Comparison of ENCODE assay signal across 10 mouse cellular contexts in the genomic region with DNA sequence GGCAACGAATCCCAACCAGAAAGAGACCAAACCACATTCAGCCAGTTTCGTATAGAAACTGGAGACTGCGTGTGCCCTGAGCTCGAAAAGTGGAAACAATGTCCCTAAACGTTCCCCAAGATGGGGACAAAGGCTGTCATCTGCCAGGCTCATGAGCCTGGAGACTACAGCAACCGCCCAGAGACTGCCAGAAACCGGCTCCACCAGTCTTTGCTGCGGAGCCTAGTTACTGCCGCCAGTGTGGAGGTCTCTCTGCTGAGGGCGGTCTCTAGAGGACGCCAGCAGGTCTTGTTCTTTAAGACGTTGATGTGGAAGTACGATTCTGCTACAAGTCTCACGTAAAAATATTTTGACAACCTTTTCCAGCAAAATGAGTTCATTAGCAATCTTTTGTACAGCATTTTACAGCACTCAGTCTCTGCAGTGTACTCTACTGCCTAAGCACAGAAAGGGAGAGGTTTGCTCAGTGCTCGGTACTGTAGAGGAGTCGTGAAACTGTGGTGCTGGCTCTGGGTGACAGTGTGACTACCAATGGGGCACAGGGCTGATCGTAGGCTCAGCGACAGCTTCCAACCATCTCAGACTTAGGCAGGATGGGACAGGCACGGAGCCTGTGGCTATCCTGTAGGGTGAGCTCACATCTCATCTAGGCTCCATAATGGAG. TPM values are rescaled to one million over a fixed set of nuclear protein-coding genes. Genes with fewer than 3 reads are reported as not detected.
A peak's percentile ranks its signal among the peaks of the same experiment; 100 is the strongest.
DNase-seq lines count a peak whose midpoint lies in the region; ATAC-seq and TF ChIP-seq lines count a peak whose summit lies in the region.
"Had no signal": no experiment of that assay in that cellular context is flagged by ENCODE, and none has a peak within 500 bp of the region (broad histone marks: within the 10 kb centered on the region; RNA-seq: fewer than 3 reads in every experiment).

No protein-coding gene starts in this region.

- WGBS in kidney, embryonic 15.5 days, result 15% methylated on average over 19 of the region's 19 CpGs
- WGBS in forebrain, embryonic 12.5 days, result 13% methylated on average over 19 of the region's 19 CpGs
- 9% methylated on average over 19 of the region's 19 CpGs for WGBS in limb, embryonic 14.5 days

- no peak overlapping the region for H3K27ac ChIP-seq in kidney, embryonic 15.5 days
- H3K27ac ChIP-seq in forebrain, embryonic 12.5 days, result no peak overlapping the region
- H3K27ac ChIP-seq in limb, embryonic 14.5 days (replicated peaks; ENCODE audit: low read depth, low read length), result no peak overlapping the region
- H3K27ac ChIP-seq: liver, embryonic 14.5 days had no signal

- peak overlapping the region; percentile 83 for H3K4me2 ChIP-seq in kidney, embryonic 15.5 days
- H3K4me2 ChIP-seq in forebrain, embryonic 12.5 days, result no peak overlapping the region; the same call in 1 of the 2 replicates
- H3K4me2 ChIP-seq in limb, embryonic 14.5 days (replicated peaks; ENCODE audit: low read depth, low read length, severe bottlenecking), result peak overlapping the region; percentile 74; the same call in 1 of the 2 replicates

- peak overlapping the region; percentile 43 for H3K4me3 ChIP-seq in kidney, embryonic 15.5 days (replicated peaks)
- H3K4me3 ChIP-seq in forebrain, embryonic 12.5 days (replicated peaks), result peak overlapping the region; percentile 47
- peak overlapping the region; percentile 45; the same call in 1 of the 2 replicates for H3K4me3 ChIP-seq in limb, embryonic 14.5 days (replicated peaks; ENCODE audit: low read length)
- H3K4me3 ChIP-seq: erythroblast, embryonic 14.5 days had no signal

- H3K9me3 ChIP-seq in kidney, embryonic 15.5 days (replicated peaks), result no peaks in the 10 kb centered on the region
- no peaks in the 10 kb centered on the region for H3K9me3 ChIP-seq in forebrain, embryonic 12.5 days
- no peaks in the 10 kb centered on the region for H3K9me3 ChIP-seq in limb, embryonic 14.5 days (ENCODE audit: control insufficient read depth, low read length)

- ATAC-seq in kidney, embryonic 15.5 days (replicated peaks; ENCODE audit: low FRiP score), result no peak
- ATAC-seq in forebrain, embryonic 12.5 days (ENCODE audit: low FRiP score), result no peak
- no peak for ATAC-seq in limb, embryonic 14.5 days (ENCODE audit: low FRiP score, low read depth)
- ATAC-seq in activated CD4-positive, CD25-positive, alpha-beta regulatory T cell, adult 4 months, result no peak

- TF ChIP-seq POLR2A in limb, embryonic 14.5 days (IDR thresholded peaks at IDR 0.05; ENCODE audit: borderline replicate concordance, extremely low read depth, insufficient read depth, insufficient read length), result no peak

- no peak for DNase-seq in kidney, postnatal 25 days
- peak; percentile 28 for DNase-seq in R1 (ENCODE audit: low read depth, low spot score)
- DNase-seq in limb, embryonic 14.5 days (ENCODE audit: low spot score), result peak; percentile 50
- no peak for DNase-seq in frontal cortex, postnatal 10 days (ENCODE audit: low spot score in 2 of 2)
- DNase-seq in adrenal gland, postnatal 36 days, result no peak

- H3K36me3 ChIP-seq in kidney, embryonic 15.5 days, result no peaks in the 10 kb centered on the region
- no peaks in the 10 kb centered on the region for H3K36me3 ChIP-seq in forebrain, embryonic 12.5 days (replicated peaks)
- H3K36me3 ChIP-seq in limb, embryonic 14.5 days (ENCODE audit: control insufficient read depth, insufficient read depth, low read length), result no peaks in the 10 kb centered on the region

- peaks cover 72% of the 10 kb centered on the region for H3K27me3 ChIP-seq in kidney, embryonic 15.5 days
- H3K27me3 ChIP-seq in forebrain, embryonic 12.5 days, result peaks cover 54% of the 10 kb centered on the region
- peaks cover 33% of the 10 kb centered on the region for H3K27me3 ChIP-seq in limb, embryonic 14.5 days (ENCODE audit: control insufficient read depth, insufficient read depth, low read length)

- H3K4me1 ChIP-seq in kidney, embryonic 15.5 days, result peaks cover 18% of the 10 kb centered on the region
- peaks cover 13% of the 10 kb centered on the region for H3K4me1 ChIP-seq in forebrain, embryonic 12.5 days
- H3K4me1 ChIP-seq in limb, embryonic 14.5 days (ENCODE audit: control insufficient read depth, insufficient read depth, low read length), result peaks cover 6% of the 10 kb centered on the region; the same call in 1 of the 2 replicates

- H3K9ac ChIP-seq in kidney, embryonic 15.5 days, result no peak overlapping the region
- no peak overlapping the region for H3K9ac ChIP-seq in forebrain, embryonic 12.5 days
- H3K9ac ChIP-seq in limb, embryonic 14.5 days (ENCODE audit: low read depth, low read length, severe bottlenecking), result no peak overlapping the region
- H3K9ac ChIP-seq: liver, embryonic 14.5 days had no signal

RNA-seq across cellular contexts. Expression of a gene that starts 15.2 kb away (rescaled TPM):
- polyA plus RNA-seq in kidney, embryonic 15.5 days (2015; fragmentation: Nextera tagmentation; extraction: Ambion mirVana), result 2.0 and 2.2 TPM in 2 replicates
- polyA plus RNA-seq in forebrain, embryonic 12.5 days (2016; fragmentation: Nextera tagmentation; extraction: Ambion mirVana), result not detected in 2 replicates
- 1.0 and 2.3 TPM in 2 replicates for polyA plus RNA-seq in limb, embryonic 14.5 days (2012; rRNA removed)
- 0.63 and 0.94 TPM in 2 replicates for polyA plus RNA-seq in limb, embryonic 14.5 days (2014; fragmentation: Nextera tagmentation; extraction: Ambion mirVana)
- total RNA-seq in adrenal gland, postnatal 36 days (2021), result 10 to 100 TPM; 20.7 to 26.7 TPM
- polyA plus RNA-seq in activated CD4-positive, CD25-positive, alpha-beta regulatory T cell, adult 4 months (2017; shearing (Covaris generic)), result not detected
- polyA plus RNA-seq: erythroblast, embryonic 14.5 days had no signal

RNA-seq across cellular contexts. Expression of a gene that starts 55.6 kb away (rescaled TPM):
- polyA plus RNA-seq in kidney, embryonic 15.5 days (2015; fragmentation: Nextera tagmentation; extraction: Ambion mirVana), result 38.1 and 41.3 TPM in 2 replicates
- polyA plus RNA-seq in forebrain, embryonic 12.5 days (2016; fragmentation: Nextera tagmentation; extraction: Ambion mirVana), result 46.2 and 49.5 TPM in 2 replicates
- polyA plus RNA-seq in limb, embryonic 14.5 days (2012; rRNA removed), result 68.8 and 70.7 TPM in 2 replicates
- polyA plus RNA-seq in limb, embryonic 14.5 days (2014; fragmentation: Nextera tagmentation; extraction: Ambion mirVana), result 37.9 and 44.3 TPM in 2 replicates
- 10 to 100 TPM; 28.2 to 30.5 TPM for total RNA-seq in adrenal gland, postnatal 36 days (2021)
- polyA plus RNA-seq in activated CD4-positive, CD25-positive, alpha-beta regulatory T cell, adult 4 months (2017; shearing (Covaris generic)), result 10 to 100 TPM in 1 of 2 experiments, 1 to 10 TPM in 1; 8.1 to 13.2 TPM

Comparison
In these comparisons a context has a peak if more than half of its experiments do, and no peak if none do; other contexts are left out.
1. DNase-seq: peak in R1 (single experiment) and limb, embryonic 14.5 days (single experiment); none in kidney, postnatal 25 days (0 of 2), frontal cortex, postnatal 10 days (0 of 2) and adrenal gland, postnatal 36 days (0 of 2).
2. Peak in every context shown above with its lines, with median percentiles within 50 percentile points of each other: H3K4me3 ChIP-seq.